Mouse (Mus musculus): ENCODE measurements around the gene Cga. TPM values are rescaled to one million over a fixed set of nuclear protein-coding genes. Genes with fewer than 3 reads are reported as not detected.
A peak's percentile ranks its signal among the peaks of the same experiment; 100 is the strongest.
"Not testable (repeated sequence)": the region's sequence is repeated elsewhere in the genome, so short reads cannot be mapped to it uniquely, and the experiment has no call there.

Cga gene
- polyA plus RNA-seq, 2 experiments, result not detected

DNA sequence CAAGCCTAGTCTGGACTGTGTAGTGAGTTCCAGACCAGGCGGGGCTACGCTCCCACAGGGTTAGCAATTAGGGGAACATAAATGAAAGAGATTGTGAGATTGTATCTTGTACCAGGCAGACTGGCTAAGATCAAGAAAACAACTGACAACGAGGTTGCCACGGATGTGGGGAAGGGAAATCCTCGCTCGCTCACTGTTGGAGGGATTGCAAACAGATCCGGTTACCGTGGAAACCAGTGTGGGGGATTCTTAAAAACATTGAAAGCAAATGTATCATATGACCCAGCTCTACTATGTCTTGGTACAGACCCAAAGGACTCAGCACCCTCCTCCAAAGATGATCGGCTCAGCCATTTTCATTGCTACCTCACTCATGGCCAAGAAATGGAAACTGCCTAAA, 6.6 kb downstream of the Cga start:
- no peaks in the 10 kb centered on the region for H3K27me3 ChIP-seq (ENCODE audit: control insufficient read depth, insufficient read depth, low read length)
- ATAC-seq (ENCODE audit: insufficient read depth), result no peak
- no peaks in the 10 kb centered on the region for H3K9me3 ChIP-seq (ENCODE audit: control insufficient read depth, low read length)
- no peak overlapping the region for H3K27ac ChIP-seq
- 57% methylated on average over 9 of the region's 9 CpGs for WGBS (ENCODE audit: insufficient replicate concordance)
- DNase-seq (ENCODE audit: low read depth in 3 of 3, low spot score in 3 of 3), result no peak
- H3K36me3 ChIP-seq (replicated peaks; ENCODE audit: control insufficient read depth, insufficient read depth, low read depth), result no peaks in the 10 kb centered on the region
- no peak overlapping the region for H3K9ac ChIP-seq (replicated peaks)
- TF ChIP-seq EP300 (IDR thresholded peaks at IDR 0.05; ENCODE audit: low read depth) (no peak), CTCF (IDR thresholded peaks at IDR 0.05; ENCODE audit: low read depth) (no peak)
- no peak overlapping the region for H3K4me2 ChIP-seq (ENCODE audit: low read depth)
- H3K4me1 ChIP-seq (replicated peaks; ENCODE audit: control insufficient read depth in 2 of 2, insufficient read depth in 2 of 2, low read length in 1 of 2), result peaks cover 0 to 2% of the 10 kb centered on the region in 2 experiments; a peak in 1 of 4 replicates
- H3K4me3 ChIP-seq (ENCODE audit: insufficient read depth in 1 of 2, low read depth in 2 of 2, low read length in 2 of 2), result no peak overlapping the region

DNA sequence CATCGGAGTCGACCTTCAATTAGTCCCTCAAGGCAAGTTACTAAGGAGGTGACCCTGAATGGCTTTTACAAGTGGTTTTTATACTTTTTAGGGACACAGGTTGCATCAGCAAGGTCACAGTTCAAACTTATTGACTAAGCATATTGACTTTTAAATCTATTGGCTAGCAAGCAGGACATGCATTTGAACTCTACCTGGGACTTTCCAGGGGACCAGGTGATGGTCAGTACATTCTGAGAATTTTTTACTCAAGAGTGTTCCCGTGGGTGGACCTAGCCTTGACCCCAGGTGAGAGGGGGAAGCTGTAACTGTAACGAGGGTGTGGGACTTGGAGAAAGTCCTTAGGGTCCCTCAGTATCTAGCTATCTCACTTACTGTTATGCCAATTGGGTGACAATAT, 7.6 kb downstream of the Cga start:
- ATAC-seq (ENCODE audit: insufficient read depth) (no peak), DNase-seq (ENCODE audit: low read depth in 3 of 3, low spot score in 3 of 3) (no peak)
- no peak overlapping the region for H3K27ac ChIP-seq
- H3K36me3 ChIP-seq (replicated peaks; ENCODE audit: control insufficient read depth, insufficient read depth, low read depth), result no peaks in the 10 kb centered on the region
- H3K4me2 ChIP-seq (ENCODE audit: low read depth), result no peak overlapping the region
- no peaks in the 10 kb centered on the region for H3K27me3 ChIP-seq (ENCODE audit: control insufficient read depth, insufficient read depth, low read length)
- TF ChIP-seq CTCF (IDR thresholded peaks at IDR 0.05; ENCODE audit: low read depth), result no peak
- no peak for TF ChIP-seq EP300 (IDR thresholded peaks at IDR 0.05; ENCODE audit: low read depth)
- WGBS (ENCODE audit: insufficient replicate concordance), result 43% methylated on average over 4 of the region's 4 CpGs
- H3K4me3 ChIP-seq (ENCODE audit: insufficient read depth in 1 of 2, low read depth in 2 of 2, low read length in 2 of 2), result no peak overlapping the region
- no peak overlapping the region for H3K9ac ChIP-seq (replicated peaks)
- H3K9me3 ChIP-seq (ENCODE audit: control insufficient read depth, low read length), result no peaks in the 10 kb centered on the region
- peaks cover 0 to 2% of the 10 kb centered on the region in 2 experiments; a peak in 1 of 4 replicates for H3K4me1 ChIP-seq (replicated peaks; ENCODE audit: control insufficient read depth in 2 of 2, insufficient read depth in 2 of 2, low read length in 1 of 2)

DNA sequence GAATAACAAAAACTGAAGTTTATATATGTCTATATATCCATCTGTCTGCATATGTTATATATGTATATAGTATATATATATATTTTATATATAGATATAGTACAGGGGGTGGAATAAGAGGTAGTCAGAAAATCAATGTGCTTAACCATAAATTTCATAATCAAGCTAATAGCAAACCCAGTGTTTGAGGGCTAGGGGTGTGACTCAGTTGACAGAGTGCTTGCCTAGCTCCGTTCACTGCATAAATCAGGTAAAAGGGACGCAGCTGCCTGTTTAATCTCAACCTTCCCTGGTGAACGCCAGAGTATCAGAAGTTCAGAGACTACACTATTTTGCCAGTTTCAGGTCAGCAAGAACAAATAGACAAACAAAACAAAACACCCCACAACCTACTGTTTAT, 8.0 kb downstream of the Cga start:
- DNase-seq (ENCODE audit: low read depth in 3 of 3, low spot score in 3 of 3); H3K27me3 ChIP-seq (ENCODE audit: control insufficient read depth, insufficient read depth, low read length); H3K9ac ChIP-seq (replicated peaks); H3K27ac ChIP-seq; ATAC-seq (ENCODE audit: insufficient read depth); H3K4me3 ChIP-seq (ENCODE audit: insufficient read depth in 1 of 2, low read depth in 2 of 2, low read length in 2 of 2); H3K4me1 ChIP-seq (replicated peaks; ENCODE audit: control insufficient read depth in 2 of 2, insufficient read depth in 2 of 2, low read length in 1 of 2); H3K4me2 ChIP-seq (ENCODE audit: low read depth); H3K9me3 ChIP-seq (ENCODE audit: control insufficient read depth, low read length); H3K36me3 ChIP-seq (replicated peaks; ENCODE audit: control insufficient read depth, insufficient read depth, low read depth): not testable (repeated sequence)
- WGBS (ENCODE audit: insufficient replicate concordance), result 49% methylated on average over 3 of the region's 3 CpGs

GRCm38 (mm10) chr4:34905396-34905795, 11.8 kb downstream of the Cga start:
- no peaks in the 10 kb centered on the region for H3K9me3 ChIP-seq (ENCODE audit: control insufficient read depth, low read length)
- WGBS (ENCODE audit: insufficient replicate concordance), result 48% methylated on average over 5 of the region's 5 CpGs

GRCm38 (mm10) chr4:34906151-34906550, 12.6 kb downstream of the Cga start:
- WGBS (ENCODE audit: insufficient replicate concordance), result 59% methylated on average over 4 of the region's 4 CpGs
- Histone ChIP-seq H3K9me3 (ENCODE audit: control insufficient read depth, low read length) (no peaks in the 10 kb centered on the region), H3K4me1 (replicated peaks; ENCODE audit: control insufficient read depth in 2 of 2, insufficient read depth in 2 of 2, low read length in 1 of 2) (no peaks in the 10 kb centered on the region), H3K36me3 (replicated peaks; ENCODE audit: control insufficient read depth, insufficient read depth, low read depth) (no peaks in the 10 kb centered on the region), H3K4me2 (ENCODE audit: low read depth) (no peak overlapping the region), H3K27me3 (ENCODE audit: control insufficient read depth, insufficient read depth, low read length) (no peaks in the 10 kb centered on the region), H3K9ac (replicated peaks) (no peak overlapping the region), H3K27ac (no peak overlapping the region), H3K4me3 (ENCODE audit: insufficient read depth in 1 of 2, low read depth in 2 of 2, low read length in 2 of 2) (no peak overlapping the region)
- ATAC-seq (ENCODE audit: insufficient read depth) (no peak), DNase-seq (ENCODE audit: low read depth in 3 of 3, low spot score in 3 of 3) (no peak)
- TF ChIP-seq CTCF (IDR thresholded peaks at IDR 0.05; ENCODE audit: low read depth) (no peak), EP300 (IDR thresholded peaks at IDR 0.05; ENCODE audit: low read depth) (no peak)

More at GRCm38 (mm10) chr4:34905396-34905795, 11.8 kb downstream of the Cga start:
- Histone ChIP-seq H3K4me1 (replicated peaks; ENCODE audit: control insufficient read depth in 2 of 2, insufficient read depth in 2 of 2, low read length in 1 of 2) (no peaks in the 10 kb centered on the region), H3K4me2 (ENCODE audit: low read depth) (no peak overlapping the region), H3K27ac (no peak overlapping the region), H3K27me3 (ENCODE audit: control insufficient read depth, insufficient read depth, low read length) (no peaks in the 10 kb centered on the region), H3K4me3 (ENCODE audit: insufficient read depth in 1 of 2, low read depth in 2 of 2, low read length in 2 of 2) (no peak overlapping the region), H3K36me3 (replicated peaks; ENCODE audit: control insufficient read depth, insufficient read depth, low read depth) (no peaks in the 10 kb centered on the region), H3K9ac (replicated peaks) (no peak overlapping the region)
- no peak for DNase-seq (ENCODE audit: low read depth in 3 of 3, low spot score in 3 of 3)
- TF ChIP-seq CTCF (IDR thresholded peaks at IDR 0.05; ENCODE audit: low read depth), result peak; percentile 72
- no peak for TF ChIP-seq EP300 (IDR thresholded peaks at IDR 0.05; ENCODE audit: low read depth)
- ATAC-seq (ENCODE audit: insufficient read depth), result no peak

All from liver, embryonic 14.5 days (tissue).